ENCODE assay signal across 17 mouse cellular contexts in the genomic region with DNA sequence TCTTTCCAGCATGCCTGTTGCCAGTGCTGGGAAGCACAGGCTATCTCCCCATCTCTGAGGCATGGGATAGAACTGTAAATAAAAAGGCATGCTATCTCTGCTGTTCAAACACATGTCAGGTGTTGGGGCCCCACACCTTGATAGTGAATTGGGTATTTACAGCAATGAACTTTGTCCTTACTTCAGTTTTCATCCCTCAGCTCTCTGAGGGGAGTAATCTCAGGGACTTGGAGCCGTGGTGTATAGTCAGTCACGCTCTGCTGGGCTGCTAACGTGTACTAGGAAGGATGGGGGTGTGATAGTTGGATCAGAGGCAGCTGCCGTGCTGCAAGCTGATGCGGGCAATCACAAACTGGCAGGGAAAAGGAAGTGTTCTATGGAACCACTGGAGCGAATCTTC.
A peak's percentile ranks its signal among the peaks of the same experiment; 100 is the strongest.
DNase-seq lines count a peak whose midpoint lies in the region; ATAC-seq lines count a peak whose summit lies in the region.
"Had no signal": no experiment of that assay in that cellular context is flagged by ENCODE, and none has a peak within 500 bp of the region (broad histone marks: within the 10 kb centered on the region; RNA-seq: fewer than 3 reads in every experiment).

No protein-coding gene starts in this region.

- H3K4me3 ChIP-seq in intestine, embryonic 15.5 days (replicated peaks) = no peak overlapping the region
- no peak overlapping the region for H3K4me3 ChIP-seq in stomach, embryonic 16.5 days (replicated peaks; ENCODE audit: low read length)
- H3K4me3 ChIP-seq: embryonic facial prominence, embryonic 15.5 days; heart, embryonic 13.5 days; hindbrain, embryonic 10.5 days; neural tube, embryonic 12.5 days had no signal

- no peaks in the 10 kb centered on the region for H3K9me3 ChIP-seq in intestine, embryonic 15.5 days
- H3K9me3 ChIP-seq in stomach, embryonic 16.5 days (replicated peaks; ENCODE audit: control insufficient read depth, low read length) = no peaks in the 10 kb centered on the region
- H3K9me3 ChIP-seq: embryonic facial prominence, embryonic 15.5 days; heart, embryonic 13.5 days; hindbrain, embryonic 10.5 days; neural tube, embryonic 12.5 days had no signal

- H3K27me3 ChIP-seq in intestine, embryonic 15.5 days (replicated peaks) = no peaks in the 10 kb centered on the region
- no peaks in the 10 kb centered on the region for H3K27me3 ChIP-seq in stomach, embryonic 16.5 days (ENCODE audit: control insufficient read depth, insufficient read depth, low read length)
- H3K27me3 ChIP-seq: embryonic facial prominence, embryonic 15.5 days; heart, embryonic 13.5 days; neural tube, embryonic 12.5 days had no signal

- peak overlapping the region; percentile 74 for H3K27ac ChIP-seq in intestine, embryonic 15.5 days
- H3K27ac ChIP-seq in stomach, embryonic 16.5 days (ENCODE audit: low read length) = peak overlapping the region; percentile 46
- H3K27ac ChIP-seq: embryonic facial prominence, embryonic 15.5 days; heart, embryonic 13.5 days; hindbrain, embryonic 10.5 days; neural tube, embryonic 12.5 days had no signal

- no peak for DNase-seq in frontal cortex, postnatal 14 days (ENCODE audit: low spot score in 2 of 2)
- peak; percentile 12 for DNase-seq in kidney, postnatal 10 days
- no peak for DNase-seq in lung, postnatal 36 days
- DNase-seq in layer of hippocampus, adult 8-10 months (ENCODE audit: low spot score in 2 of 2) = no peak
- DNase-seq: cerebellum, adult 9-10 months; left cerebral cortex, postnatal 4 days; thymus, adult 18-20 months had no signal

- peak; percentile 85 for ATAC-seq in frontal cortex, adult (ENCODE audit: low TSS enrichment)
- peak; percentile 94 for ATAC-seq in intestine, embryonic 15.5 days
- ATAC-seq in stomach, embryonic 16.5 days (ENCODE audit: insufficient read depth, low FRiP score) = peak; percentile 86
- ATAC-seq in erythroblast, adult 5-6 weeks (replicated peaks; ENCODE audit: low FRiP score, poor library complexity, severe bottlenecking) = no peak

- WGBS in intestine, embryonic 15.5 days = 47% methylated on average over 6 of the region's 6 CpGs
- 58% methylated on average over 6 of the region's 6 CpGs for WGBS in stomach, embryonic 16.5 days

- 0 out of 2 replicates have a peak overlapping the region, but pooled peaks have one; percentile 3 for H3K4me2 ChIP-seq in intestine, embryonic 15.5 days (replicated peaks)
- no peak overlapping the region for H3K4me2 ChIP-seq in stomach, embryonic 16.5 days (ENCODE audit: low read depth, low read length)
- H3K4me2 ChIP-seq: embryonic facial prominence, embryonic 15.5 days; heart, embryonic 13.5 days; liver, embryonic 11.5 days; lung, embryonic 14.5 days; neural tube, embryonic 12.5 days had no signal

- no peak overlapping the region for H3K9ac ChIP-seq in intestine, embryonic 15.5 days
- H3K9ac ChIP-seq in stomach, embryonic 16.5 days (ENCODE audit: low read length) = no peak overlapping the region
- H3K9ac ChIP-seq: embryonic facial prominence, embryonic 15.5 days; heart, embryonic 13.5 days; lung, embryonic 14.5 days; neural tube, embryonic 12.5 days had no signal

- H3K36me3 ChIP-seq in intestine, embryonic 15.5 days = no peaks in the 10 kb centered on the region
- H3K36me3 ChIP-seq in stomach, embryonic 16.5 days (ENCODE audit: control insufficient read depth, insufficient read depth, low read length) = no peaks in the 10 kb centered on the region
- H3K36me3 ChIP-seq: embryonic facial prominence, embryonic 15.5 days; heart, embryonic 13.5 days; hindbrain, embryonic 10.5 days; neural tube, embryonic 12.5 days had no signal

- H3K4me1 ChIP-seq in intestine, embryonic 15.5 days (replicated peaks) = no peaks in the 10 kb centered on the region; the same call in 1 of the 2 replicates
- H3K4me1 ChIP-seq in stomach, embryonic 16.5 days (ENCODE audit: control insufficient read depth, insufficient read depth, low read length) = no peaks in the 10 kb centered on the region
- H3K4me1 ChIP-seq: embryonic facial prominence, embryonic 15.5 days; neural tube, embryonic 12.5 days had no signal
